Mouse (Mus musculus) CH12.LX (cell line): Measurements from ENCODE around the gene Pde4d. TPM values are rescaled to one million over a fixed set of nuclear protein-coding genes. Genes with fewer than 3 reads are reported as not detected.

Source experiments
- DNase-seq: peaks from one replicate; pipeline ENCODE4 v3.0.0-alpha.2; 2013; ENCODE audit errors: extremely low read depth
- H3K27ac ChIP-seq: 2 replicates; pipeline ENCODE4 v1.5.1; 2012; ENCODE audit warnings: low read depth, mild to moderate bottlenecking, control low read depth, moderate library complexity; ENCODE audit not compliant: insufficient read depth
- H3K27me3 ChIP-seq: replicated peaks from 2 replicates; pipeline ENCODE3; 2012; ENCODE audit warnings: inconsistent platforms
- H3K36me3 ChIP-seq, 2 experiments: replicated peaks in 1 of 2; 2 replicates each; pipeline versions ENCODE3 to v1.6.1; 2012; ENCODE audit warnings: inconsistent platforms in 1 of 2, low read length in 1 of 2, mild to moderate bottlenecking in 1 of 2, mixed read lengths in 1 of 2, moderate library complexity in 1 of 2; ENCODE audit not compliant: control insufficient read depth in 1 of 2, insufficient read depth in 1 of 2
- H3K4me1 ChIP-seq, 2 experiments: 2 replicates each; pipeline ENCODE4 v1.6.1; 2012; ENCODE audit warnings: inconsistent platforms in 1 of 2, moderate library complexity in 1 of 2; ENCODE audit not compliant: insufficient read depth in 2 of 2, control insufficient read depth in 1 of 2
- H3K4me2 ChIP-seq: 2 replicates; pipeline ENCODE4 v1.6.1; 2012; ENCODE audit warnings: low read depth, mild to moderate bottlenecking, control low read depth; ENCODE audit not compliant: poor library complexity, insufficient read depth, severe bottlenecking
- H3K4me3 ChIP-seq, 3 experiments: fragments of 150-350 bp in 1 of 3; sonication (generic) in 1 of 3; replicated peaks in 1 of 3; 2 replicates each; pipeline versions ENCODE3 to v1.5.1; 2011 to 2012; ENCODE audit warnings: low read depth in 2 of 3, low read length in 2 of 3, mild to moderate bottlenecking in 2 of 3, moderate library complexity in 2 of 3, control low read depth in 1 of 3, improper control_type of control experiment in 1 of 3, inconsistent platforms in 1 of 3, mixed read lengths in 1 of 3; ENCODE audit not compliant: poor library complexity in 1 of 3
- H3K79me2 ChIP-seq: replicated peaks from 2 replicates; pipeline ENCODE4 v1.6.1; 2012; ENCODE audit warnings: mild to moderate bottlenecking, moderate library complexity; ENCODE audit not compliant: control insufficient read depth, poor library complexity, insufficient read depth, severe bottlenecking; ENCODE audit errors: extremely low read depth
- H3K9ac ChIP-seq: 2 replicates; pipeline ENCODE4 v1.6.1; 2012; ENCODE audit warnings: low read depth, mild to moderate bottlenecking, control low read depth, moderate library complexity; ENCODE audit not compliant: insufficient read depth
- H3K9me3 ChIP-seq: replicated peaks from 2 replicates; pipeline ENCODE3; 2012; ENCODE audit warnings: low read length, inconsistent platforms, mixed read lengths
- BHLHE40 ChIP-seq: IDR thresholded peaks from 2 replicates; pipeline ENCODE4 v1.6.1; 2011; ENCODE audit warnings: mild to moderate bottlenecking, low read depth, low read length, improper control_type of control experiment
- CHD2 ChIP-seq: IDR thresholded peaks from 2 replicates; pipeline ENCODE4 v1.6.1; 2011; ENCODE audit warnings: low read length, improper control_type of control experiment
- ETS1 ChIP-seq: conservative IDR thresholded peaks from 2 replicates; pipeline ENCODE4 v1.6.1; 2012; ENCODE audit warnings: low read depth, mild to moderate bottlenecking, inconsistent platforms, low read length, improper control_type of control experiment, moderate library complexity
- GABPA ChIP-seq: IDR thresholded peaks from 2 replicates; pipeline ENCODE4 v1.6.1; 2012; ENCODE audit warnings: low read depth, low read length, improper control_type of control experiment, inconsistent platforms; ENCODE audit not compliant: insufficient replicate concordance
- HCFC1 ChIP-seq: IDR thresholded peaks from 2 replicates; pipeline ENCODE4 v1.6.1; 2012; ENCODE audit warnings: low read depth, mild to moderate bottlenecking, inconsistent platforms, low read length, improper control_type of control experiment
- KAT2A ChIP-seq: IDR thresholded peaks from 2 replicates; pipeline ENCODE4 v1.6.1; 2012; ENCODE audit warnings: low read length, improper control_type of control experiment, inconsistent platforms; ENCODE audit not compliant: insufficient replicate concordance
- MAZ ChIP-seq: IDR thresholded peaks from 2 replicates; pipeline ENCODE4 v1.6.1; 2012; ENCODE audit warnings: low read depth, mild to moderate bottlenecking, inconsistent platforms, low read length, improper control_type of control experiment, moderate library complexity
- MEF2A ChIP-seq: IDR thresholded peaks from 2 replicates; pipeline ENCODE4 v1.6.1; 2014; ENCODE audit warnings: low read depth, mild to moderate bottlenecking, inconsistent platforms, low read length, improper control_type of control experiment, borderline replicate concordance
- MYC ChIP-seq: IDR thresholded peaks from 2 replicates; pipeline ENCODE4 v1.6.1; 2011; ENCODE audit warnings: low read depth, mild to moderate bottlenecking, improper control_type of control experiment, low read length
- PAX5 ChIP-seq: IDR thresholded peaks from 2 replicates; pipeline ENCODE4 v1.6.1; 2012; ENCODE audit warnings: low read length, inconsistent platforms, mixed read lengths
- POLR2A ChIP-seq: IDR thresholded peaks from 2 replicates; pipeline ENCODE4 v1.6.1; 2011; ENCODE audit warnings: low read depth, mild to moderate bottlenecking, improper control_type of control experiment, low read length
- POLR2AphosphoS2 ChIP-seq: IDR thresholded peaks from 2 replicates; pipeline ENCODE4 v1.6.1; 2011; ENCODE audit warnings: low read depth, low read length, improper control_type of control experiment
- RAD21 ChIP-seq: IDR thresholded peaks from 2 replicates; pipeline ENCODE4 v1.6.1; 2011; ENCODE audit warnings: low read depth, mild to moderate bottlenecking, low read length, improper control_type of control experiment, moderate library complexity
- TBP ChIP-seq: conservative IDR thresholded peaks from 2 replicates; pipeline ENCODE4 v1.6.1; 2011; ENCODE audit warnings: low read depth, low read length, improper control_type of control experiment
- TCF12 ChIP-seq: IDR thresholded peaks from 2 replicates; pipeline ENCODE4 v1.6.1; 2014; ENCODE audit warnings: low read depth, mild to moderate bottlenecking, inconsistent platforms, low read length, improper control_type of control experiment
- USF2 ChIP-seq: conservative IDR thresholded peaks from 2 replicates; pipeline ENCODE4 v1.6.1; 2011; ENCODE audit warnings: low read depth, low read length, improper control_type of control experiment
- ZC3H11A ChIP-seq: IDR thresholded peaks from 2 replicates; pipeline ENCODE4 v1.6.1; 2012; ENCODE audit warnings: low read depth, mild to moderate bottlenecking, inconsistent platforms, low read length, improper control_type of control experiment
- ZKSCAN1 ChIP-seq: IDR thresholded peaks from 2 replicates; pipeline ENCODE4 v1.6.1; 2012; ENCODE audit warnings: low read depth, inconsistent platforms, low read length, improper control_type of control experiment, borderline replicate concordance
- ZMIZ1 ChIP-seq: IDR thresholded peaks from 2 replicates; pipeline ENCODE4 v1.6.1; 2012; ENCODE audit warnings: low read depth, mild to moderate bottlenecking, inconsistent platforms, low read length, improper control_type of control experiment
- dilution Hi-C: fragments of 300-500 bp; cut with MboI; formaldehyde crosslinking; loops from 2 replicates; pipeline ENCODE4 v1.14.3; 2020; ENCODE audit warnings: low sequenced_read_pairs; ENCODE audit not compliant: extremely low pct_unique_long_range_greater_than_20kb, extremely low pct_ligation_motif_present
- in situ Hi-C: fragments of 300-500 bp; cut with MboI; formaldehyde crosslinking; loops from 3 replicates; pipeline ENCODE4 v1.14.3; 2019; ENCODE audit warnings: low sequenced_read_pairs, low pct_ligation_motif_present, low pct_unique_long_range_greater_than_20kb, mixed read lengths
- polyA plus RNA-seq: library from polyadenylated mRNA; unstranded; fragments of >175 nt; gene quantifications from 2 replicates; pipeline ENCODE4 v1.2.1, GENCODE M21; 2012; ENCODE audit warnings: low read depth; ENCODE audit not compliant: insufficient read length
- total RNA-seq, 2 experiments: library from RNA; depleted of rRNA; stranded (reverse); fragments of 300-350 nt in 1 of 2; fragments of >200 nt in 1 of 2; gene quantifications; 2 replicates each; pipeline ENCODE4 v1.2.3; 2012 to 2014

The Pde4d gene
- total and polyA plus RNA-seq, 3 experiments = not detected

GRCm38 (mm10) chr13:109662731-109663130 lies 1213.0 kb downstream of the Pde4d start:
- Histone ChIP-seq H3K79me2 (no peaks in the 10 kb centered on the region), H3K36me3 (no peaks in the 10 kb centered on the region), H3K4me3 (no peak overlapping the region), H3K4me2 (no peak overlapping the region), H3K9ac (no peak overlapping the region), H3K27ac (no peak overlapping the region), H3K4me1 (no peaks in the 10 kb centered on the region), H3K9me3 (peaks cover 48% of the 10 kb centered on the region), H3K27me3 (no peaks in the 10 kb centered on the region)
- dilution Hi-C loops = no loop called here
- no peak for DNase-seq
- in situ Hi-C loops = no loop called here
- TF ChIP-seq MEF2A (no peak), CHD2 (no peak), MAZ (no peak), PAX5 (no peak), MYC (no peak), BHLHE40 (no peak), TCF12 (no peak), TBP (no peak), KAT2A (no peak), POLR2AphosphoS2 (no peak), ETS1 (no peak), ZMIZ1 (no peak), GABPA (no peak), ZC3H11A (no peak)

DNA sequence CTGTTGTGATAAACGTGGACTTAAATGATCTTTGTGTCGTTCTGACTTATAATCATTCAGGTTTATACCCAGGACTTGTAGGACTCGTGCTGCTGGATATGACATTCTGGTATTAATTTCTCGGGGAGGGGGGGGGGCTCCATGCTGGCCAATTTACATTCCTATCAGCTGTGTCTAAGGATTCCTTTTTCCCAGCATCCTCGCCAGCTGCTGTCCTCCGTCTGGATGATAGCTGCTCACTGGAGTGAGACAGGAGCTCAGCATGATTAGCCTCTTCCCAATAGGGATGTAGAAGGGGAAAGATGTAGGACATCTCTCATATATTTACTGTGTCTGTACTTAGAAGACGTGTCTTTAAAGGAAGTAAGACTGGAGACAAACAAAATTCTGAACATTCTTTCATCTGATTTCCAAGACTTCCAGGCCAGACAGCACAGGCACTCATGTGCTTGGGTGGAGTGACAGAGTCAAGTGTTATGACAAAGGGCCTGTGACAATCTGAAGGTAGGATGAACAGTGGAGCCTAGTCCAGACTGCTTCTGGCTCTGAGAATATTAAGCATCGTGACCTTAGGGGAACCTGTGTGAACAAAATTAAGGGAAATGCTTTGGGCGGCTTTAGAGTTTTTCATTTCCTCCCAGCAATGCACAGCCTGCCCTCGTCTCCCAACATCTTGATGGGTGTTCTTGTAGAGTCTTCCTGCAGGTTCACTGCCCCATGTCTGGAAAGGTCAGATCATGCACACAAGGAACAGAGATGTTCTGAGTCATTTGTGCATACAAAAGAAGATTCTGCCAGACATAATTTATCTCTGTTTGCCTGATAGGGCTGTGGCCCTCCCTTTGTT lies 1215.4 kb downstream of the Pde4d start:
- H3K9me3 ChIP-seq = peaks cover 51% of the 10 kb centered on the region
- no peak overlapping the region for H3K27ac ChIP-seq
- no peak overlapping the region for H3K9ac ChIP-seq
- H3K79me2 ChIP-seq = no peaks in the 10 kb centered on the region
- dilution Hi-C loops (no loop called here), in situ Hi-C loops (no loop called here)
- no peak overlapping the region for H3K4me3 ChIP-seq
- H3K27me3 ChIP-seq = no peaks in the 10 kb centered on the region
- H3K4me1 ChIP-seq = no peaks in the 10 kb centered on the region
- TF ChIP-seq BHLHE40 (no peak), TCF12 (no peak), ZC3H11A (no peak), ZMIZ1 (no peak), TBP (no peak), ZKSCAN1 (no peak), POLR2AphosphoS2 (no peak), HCFC1 (no peak), RAD21 (no peak), POLR2A (no peak), ETS1 (no peak), USF2 (no peak), PAX5 (no peak)
- DNase-seq = no peak
- no peak overlapping the region for H3K4me2 ChIP-seq
- no peaks in the 10 kb centered on the region for H3K36me3 ChIP-seq
